Mouse (Mus musculus): ENCODE data around the gene She. TPM values are rescaled to one million over a fixed set of nuclear protein-coding genes. Genes with fewer than 3 reads are reported as not detected.
"Not testable (repeated sequence)": the region's sequence is repeated elsewhere in the genome, so short reads cannot be mapped to it uniquely, and the experiment has no call there.

The She gene
- 10 to 100 TPM; 13.2 to 15.0 TPM for total RNA-seq (2021)

GRCm38 (mm10) chr3:89830815-89831591 is at the start of gene She:
Gene She, plus strand, starts transcription at chr3:89831370.
- peak; percentile 55 to 59 for DNase-seq
- intact Hi-C loops (cut with DNase I), result loop anchor here (1.0 kb wide), 1 partner anchor 22 kb away; no protein-coding TSS in a partner anchor

- no peak for DNase-seq
- intact Hi-C loops (cut with DNase I), result no loop called here
These were observed 49.5 kb upstream of the She start for GRCm38 (mm10) chr3:89781640-89782039.

- peak; percentile 86 to 87 for DNase-seq
- intact Hi-C loops (cut with DNase I), result loop anchor here (1.0 to 5.0 kb wide), 3 partner anchors 32 to 177 kb away; partner anchors contain the start of gene Atp8b2
These were observed 46.0 kb upstream of the She start for GRCm38 (mm10) chr3:89784991-89785753.

GRCm38 (mm10) chr3:89786275-89786674 is 44.9 kb upstream of the She start:
- intact Hi-C loops (cut with DNase I), result loop anchor here (5.0 kb wide), 1 partner anchor 176 kb away; the partner anchor contains the start of gene Atp8b2
- no peak for DNase-seq

GRCm38 (mm10) chr3:89788680-89789352 is 42.4 kb upstream of the She start:
- intact Hi-C loops (cut with DNase I), result loop anchor here (5.0 kb wide), 1 partner anchor 173 kb away; the partner anchor contains the start of gene Atp8b2
- DNase-seq, result no peak

- intact Hi-C loops (cut with DNase I), result no loop called here
- no peak for DNase-seq
These were observed 36.6 kb upstream of the She start for GRCm38 (mm10) chr3:89794616-89795015.

- intact Hi-C loops (cut with DNase I), result no loop called here
- no peak for DNase-seq
These were observed 35.4 kb upstream of the She start for GRCm38 (mm10) chr3:89795746-89796145.

- peak; percentile 22 to 37 for DNase-seq
- intact Hi-C loops (cut with DNase I), result no loop called here
These were observed 34.8 kb upstream of the She start for GRCm38 (mm10) chr3:89796358-89796757.

GRCm38 (mm10) chr3:89798518-89798917 is 32.7 kb upstream of the She start:
- intact Hi-C loops (cut with DNase I), result no loop called here
- DNase-seq, result no peak

- no peak for DNase-seq
These were observed 31.7 kb upstream of the She start for GRCm38 (mm10) chr3:89799476-89799875.

GRCm38 (mm10) chr3:89800078-89800477 is 31.1 kb upstream of the She start:
- intact Hi-C loops (cut with DNase I); DNase-seq: not testable (repeated sequence)

More at GRCm38 (mm10) chr3:89799476-89799875, 31.7 kb upstream of the She start:
- intact Hi-C loops (cut with DNase I), result no loop called here

- intact Hi-C loops (cut with DNase I), result no loop called here
- no peak for DNase-seq
These were observed 30.2 kb upstream of the She start for GRCm38 (mm10) chr3:89800774-89801506.

- no peak for DNase-seq
- intact Hi-C loops (cut with DNase I), result no loop called here
These were observed 29.7 kb upstream of the She start for GRCm38 (mm10) chr3:89801507-89801847.

GRCm38 (mm10) chr3:89802876-89803275 is 28.3 kb upstream of the She start:
- intact Hi-C loops (cut with DNase I), result no loop called here

GRCm38 (mm10) chr3:89805179-89805578 is 26.0 kb upstream of the She start:
- DNase-seq, result no peak
- intact Hi-C loops (cut with DNase I), result no loop called here

More at GRCm38 (mm10) chr3:89802876-89803275, 28.3 kb upstream of the She start:
- DNase-seq, result no peak

GRCm38 (mm10) chr3:89806751-89807150 is 24.4 kb upstream of the She start:
- intact Hi-C loops (cut with DNase I), result no loop called here
- DNase-seq, result no peak

- no peak for DNase-seq
- intact Hi-C loops (cut with DNase I), result no loop called here
These were observed 24.0 kb upstream of the She start for GRCm38 (mm10) chr3:89807171-89807570.

GRCm38 (mm10) chr3:89807881-89808280 is 23.3 kb upstream of the She start:
- intact Hi-C loops (cut with DNase I), result no loop called here
- no peak for DNase-seq

GRCm38 (mm10) chr3:89808638-89809037 is 22.5 kb upstream of the She start:
- intact Hi-C loops (cut with DNase I), result no loop called here
- no peak for DNase-seq

- intact Hi-C loops (cut with DNase I), result no loop called here
- DNase-seq, result no peak
These were observed 20.3 kb upstream of the She start for GRCm38 (mm10) chr3:89810841-89811240.

Data from heart, postnatal 36 days (tissue).